Mouse (Mus musculus): Measurements from ENCODE around the gene Cdt1.

Cdt1 gene

GRCm38 (mm10) chr8:122574667-122575251, 6.9 kb downstream of the Cdt1 start:
- DNase-seq = no peak

DNA sequence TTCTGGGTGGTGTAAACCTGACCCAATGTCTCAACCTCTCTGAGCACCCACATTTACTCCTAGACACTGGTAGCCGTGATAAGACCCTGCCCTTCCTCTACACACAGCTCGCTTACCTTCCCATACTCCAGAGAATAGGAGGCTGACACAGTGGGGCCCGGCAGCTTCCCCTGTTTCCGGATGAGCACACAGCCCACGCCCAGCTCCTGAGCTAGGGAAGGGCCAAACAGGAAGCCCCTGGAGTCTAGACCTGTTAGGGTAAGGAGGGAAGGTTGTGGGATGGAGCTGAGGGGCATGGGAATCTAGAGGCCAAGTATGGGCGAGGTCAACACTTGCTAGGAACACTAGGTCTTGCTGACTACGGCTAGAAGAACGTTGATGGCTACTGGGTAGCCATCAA, 7.5 kb downstream of the Cdt1 start:
- DNase-seq = no peak

GRCm38 (mm10) chr8:122575735-122576647, 8.2 kb downstream of the Cdt1 start:
- DNase-seq = no peak

DNA sequence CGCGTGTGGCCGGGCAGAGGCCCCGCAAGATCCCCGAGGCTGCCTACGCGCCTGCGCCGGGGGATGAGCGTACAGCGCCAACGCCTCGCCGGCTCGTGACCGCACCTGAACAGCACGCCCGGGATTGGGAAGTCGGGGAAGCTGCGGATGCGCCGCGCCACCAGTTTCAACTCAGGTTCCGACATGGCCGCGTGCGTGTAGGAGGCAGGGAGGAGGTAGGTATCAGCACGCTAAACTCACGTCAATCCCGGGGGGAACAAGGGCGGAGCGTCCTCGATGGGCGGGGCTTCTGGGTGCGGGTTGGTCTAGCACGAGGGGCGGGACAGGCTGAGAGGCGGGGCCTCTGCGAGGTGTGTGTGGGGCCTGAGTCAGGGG, 8.8 kb downstream of the Cdt1 start, which contains the start of gene Aprt:
TSS of gene Aprt (minus strand) at position 262 of the 375 bp plus-strand sequence.
- peak; percentile 94 for DNase-seq

GRCm38 (mm10) chr8:122577116-122577515, 9.3 kb downstream of the Cdt1 start:
- DNase-seq = no peak

GRCm38 (mm10) chr8:122579196-122579595, 11.4 kb downstream of the Cdt1 start:
- DNase-seq = no peak

DNA sequence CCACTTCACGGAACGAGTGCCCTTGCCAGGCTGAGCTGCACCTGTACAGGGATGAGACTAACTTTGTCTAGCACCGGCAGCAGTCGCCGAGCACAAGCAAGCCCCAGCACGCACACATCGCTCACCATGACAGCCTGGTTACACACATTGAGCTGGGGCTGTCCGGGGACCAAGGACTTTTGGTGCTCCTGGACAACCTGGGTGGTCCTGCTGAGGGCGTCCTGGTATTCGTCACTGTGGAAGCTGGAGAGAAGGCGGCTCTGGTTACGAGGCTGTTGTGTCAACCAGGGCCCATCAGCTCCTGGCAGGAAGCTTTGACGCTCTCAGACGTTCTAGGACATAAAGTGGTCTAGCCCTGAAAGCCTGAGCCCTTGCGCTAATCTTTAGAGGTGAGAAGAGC, 13.1 kb downstream of the Cdt1 start:
- no peak for DNase-seq

GRCm38 (mm10) chr8:122584981-122585380, 17.2 kb downstream of the Cdt1 start:
- no peak for DNase-seq

DNA sequence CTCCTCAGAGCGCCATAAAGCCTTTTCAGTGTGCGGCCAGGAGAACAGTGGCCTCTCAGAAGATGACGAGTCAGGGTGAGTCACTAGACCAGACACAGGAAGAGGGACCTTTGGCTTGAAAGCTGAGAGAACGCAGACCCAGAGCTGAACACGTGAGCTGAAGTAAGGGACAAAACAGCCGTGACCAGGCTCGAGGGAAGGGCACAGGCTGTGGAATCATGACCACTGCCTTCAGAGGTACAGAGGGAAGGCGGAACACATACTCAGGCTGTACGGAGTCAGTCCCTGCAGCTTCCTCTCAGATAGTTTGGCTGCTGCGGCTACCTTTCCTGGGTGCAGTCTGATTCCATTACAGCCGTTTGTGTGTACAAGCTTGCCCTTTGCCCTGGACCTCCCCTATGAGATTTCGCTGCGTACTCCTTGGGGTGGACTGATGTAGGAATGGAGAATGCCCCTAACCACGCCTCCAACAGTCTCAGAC, 17.6 kb downstream of the Cdt1 start:
- DNase-seq = no peak

GRCm38 (mm10) chr8:122586171-122586570, 18.4 kb downstream of the Cdt1 start:
- DNase-seq = no peak

DNA sequence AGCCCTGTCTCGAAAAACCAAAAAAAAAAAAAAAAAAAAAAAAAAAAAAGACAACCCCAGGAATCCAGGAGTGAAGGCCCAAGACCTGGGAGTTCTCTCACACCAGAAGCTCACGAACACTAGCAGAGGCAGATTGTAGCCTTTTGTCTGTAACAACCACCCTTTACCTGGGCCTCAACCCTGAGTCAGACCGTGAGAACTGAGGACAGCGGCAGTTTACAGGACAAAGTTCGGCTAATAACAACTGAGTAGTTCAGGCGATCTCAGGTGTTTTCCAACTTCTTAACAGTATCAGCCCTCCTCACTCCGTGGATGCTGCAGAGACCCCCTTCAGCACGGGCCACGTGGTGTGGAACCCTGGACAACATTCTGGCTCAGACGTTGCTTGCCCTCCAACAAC, 18.9 kb downstream of the Cdt1 start:
- DNase-seq = no peak

DNA sequence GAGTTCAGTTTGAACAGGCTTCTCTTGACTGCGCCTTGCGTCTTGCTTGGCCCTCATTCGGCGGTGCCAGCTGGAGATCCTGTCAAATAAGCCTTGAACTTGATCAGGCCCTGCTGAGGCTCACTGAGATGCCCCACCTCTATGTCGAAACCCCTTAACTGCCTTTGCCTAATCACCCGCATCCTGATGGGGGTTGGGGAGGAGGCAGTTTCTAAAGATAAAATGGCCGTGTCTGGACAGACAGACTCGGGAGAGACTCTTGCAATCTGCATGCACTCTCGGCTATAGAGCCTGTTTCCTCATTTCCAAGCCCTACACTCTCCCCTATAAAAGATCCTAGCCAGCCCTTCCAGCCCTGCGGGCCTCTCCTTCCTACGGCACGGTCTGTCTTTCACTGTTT, 25.4 kb downstream of the Cdt1 start:
- DNase-seq = no peak

DNA sequence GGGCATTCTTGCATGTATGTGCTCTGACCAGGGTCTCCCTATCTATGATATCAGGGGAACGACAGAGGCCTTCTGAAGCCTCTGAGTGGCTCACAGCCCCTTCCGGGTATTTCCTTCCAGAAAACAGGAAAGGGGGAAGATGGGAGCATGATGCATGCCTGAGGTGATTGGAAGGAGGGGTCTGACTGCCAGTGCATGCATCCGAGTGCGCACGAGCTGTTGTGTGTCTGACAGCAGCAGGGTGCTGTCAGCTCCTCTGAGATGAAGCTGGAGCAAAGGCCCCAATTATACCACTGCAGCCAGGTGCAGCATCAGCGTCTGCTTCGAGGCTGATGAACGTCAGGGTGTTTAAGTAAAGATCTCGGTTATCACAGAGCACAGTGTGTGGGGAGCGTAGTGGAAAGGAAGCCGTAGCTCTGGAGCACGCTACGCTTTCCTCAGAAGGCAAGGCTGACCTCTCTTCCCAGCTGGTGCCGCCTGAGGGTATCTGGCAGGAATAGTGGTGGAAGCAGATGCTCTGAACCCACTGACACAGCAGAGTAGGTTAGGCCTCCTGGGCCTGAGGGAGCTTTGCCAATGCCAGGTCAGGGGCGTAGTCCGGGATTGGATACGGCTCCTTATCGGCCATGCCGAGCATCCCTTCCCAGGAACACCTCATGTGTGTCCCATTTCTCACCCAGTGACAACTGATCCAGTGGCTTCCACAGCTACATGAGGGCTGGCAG, 26.1 kb downstream of the Cdt1 start:
- peak; percentile 62 for DNase-seq

DNA sequence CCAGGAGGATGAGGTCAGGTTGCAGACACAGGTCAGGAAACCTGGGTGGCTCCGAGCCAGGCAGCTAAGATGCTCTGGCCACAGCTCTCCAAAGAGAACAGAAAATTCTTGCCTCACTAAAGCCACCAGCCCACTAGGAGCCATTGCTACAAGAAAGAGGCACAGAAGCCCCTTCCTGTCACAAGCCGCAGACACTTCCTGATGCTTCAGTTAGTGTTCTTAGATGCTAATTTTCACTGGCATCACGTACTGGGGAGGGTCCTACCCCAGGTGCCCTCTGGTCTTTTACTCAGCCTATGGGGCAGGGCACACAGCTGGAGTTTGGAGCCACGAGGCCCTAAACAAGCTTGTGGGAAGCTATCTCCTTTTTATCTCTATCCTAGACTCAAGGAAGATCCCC, 28.2 kb downstream of the Cdt1 start:
- DNase-seq = no peak

- DNase-seq = no peak
Observed at GRCm38 (mm10) chr8:122600666-122601065, 32.9 kb downstream of the Cdt1 start.

DNA sequence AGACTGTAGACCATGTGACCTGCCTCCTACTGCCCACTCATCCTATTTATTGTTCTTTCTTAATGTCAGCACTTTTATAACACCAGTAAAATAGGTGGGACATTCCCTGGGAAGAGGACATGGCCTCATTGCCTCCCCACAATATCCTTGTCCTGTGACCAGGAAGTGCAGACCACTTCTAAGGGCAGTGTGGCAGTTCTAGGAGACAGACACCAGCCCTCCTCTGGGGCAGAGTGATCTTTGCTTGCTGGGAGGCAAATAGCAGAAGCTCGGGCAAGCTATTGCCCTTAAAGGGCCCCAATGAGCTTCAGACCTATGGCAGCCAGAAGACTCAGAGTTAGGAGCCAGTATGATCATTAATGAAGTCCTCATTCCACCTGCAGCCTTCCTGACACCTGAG, 36.8 kb downstream of the Cdt1 start:
- DNase-seq = no peak

GRCm38 (mm10) chr8:122605367-122605766, 37.6 kb downstream of the Cdt1 start:
- DNase-seq = no peak

DNA sequence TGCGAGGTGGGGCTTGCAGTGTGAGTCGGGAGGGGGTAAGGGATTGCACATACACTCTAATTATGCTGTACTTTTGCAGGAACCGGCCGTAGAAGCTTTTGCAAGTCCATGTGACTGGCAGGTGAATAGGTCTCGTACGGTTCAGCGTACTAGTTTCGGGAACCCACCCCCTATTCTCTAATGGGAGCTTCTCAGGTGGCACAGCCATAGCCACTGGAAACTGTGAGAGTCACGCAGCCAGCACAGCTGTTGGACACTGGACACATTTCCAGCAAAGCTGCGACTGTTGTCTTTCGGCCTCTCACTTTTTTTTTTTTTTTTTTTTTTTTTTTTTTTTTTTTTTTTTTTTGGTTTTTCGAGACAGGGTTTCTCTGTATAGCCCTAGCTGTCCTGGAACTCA, 39.0 kb downstream of the Cdt1 start:
- DNase-seq = no peak

DNA sequence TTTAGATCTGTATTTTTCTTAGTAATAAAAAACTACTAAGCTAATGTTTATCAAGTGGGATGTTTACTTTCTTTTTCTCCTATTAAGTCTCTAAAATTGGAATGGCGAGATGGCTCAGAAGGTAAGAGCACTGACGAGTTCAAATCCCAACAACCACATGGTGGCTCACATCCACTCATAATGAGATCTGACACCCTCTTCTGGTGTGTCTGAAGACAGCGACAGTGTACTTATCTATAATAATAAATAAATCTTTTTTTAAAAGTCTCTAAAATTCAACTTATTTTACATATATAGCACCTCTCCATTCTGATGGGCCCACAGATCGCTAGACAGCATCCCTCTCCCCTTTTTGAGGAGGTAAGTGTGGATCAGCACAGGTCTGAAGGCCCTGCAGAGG, 42.4 kb downstream of the Cdt1 start:
- DNase-seq = no peak

DNA sequence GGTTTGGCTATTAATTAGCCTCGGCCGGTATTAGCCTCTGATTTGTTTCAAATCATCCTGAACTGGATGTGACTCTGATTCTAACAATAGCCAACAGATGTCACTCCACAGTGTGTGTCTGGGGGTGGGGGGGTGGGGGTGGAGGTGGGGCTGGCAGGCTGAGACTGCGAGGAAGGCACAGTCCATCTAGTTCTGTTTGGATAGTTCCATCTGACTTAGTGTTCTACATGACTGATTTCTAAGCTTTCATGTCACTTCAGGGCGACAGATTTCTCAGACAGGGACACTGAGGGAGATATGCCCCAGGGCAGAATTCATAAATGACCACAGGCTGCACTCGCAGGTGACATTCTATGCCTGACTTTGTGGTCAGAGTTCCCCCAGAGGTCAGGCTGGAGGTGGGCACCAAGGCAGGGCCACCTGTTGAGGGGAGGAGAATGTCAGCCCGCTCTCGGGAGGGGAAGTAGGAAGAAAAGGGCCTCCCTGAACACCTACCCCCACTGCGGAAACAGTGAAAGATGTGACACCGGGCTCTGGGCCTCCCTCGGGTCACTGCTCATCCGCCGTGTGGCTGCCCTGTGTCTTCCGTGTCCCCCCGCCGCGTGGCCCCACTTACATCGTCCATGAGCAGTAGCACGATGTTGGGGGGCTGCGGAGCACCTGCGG, 42.9 kb downstream of the Cdt1 start:
- peak; percentile 69 for DNase-seq

GRCm38 (mm10) chr8:122611295-122612133, 43.7 kb downstream of the Cdt1 start, which contains the start of the genes Galns and Trappc2l:
Gene Galns (minus strand): TSS chr8:122611463.
Gene Trappc2l (plus strand): TSS chr8:122611640.
- peak; percentile 98 for DNase-seq
